In genomic region chr11:80429500-80430166, GRCm38 (mm10) we compare ENCODE assay signal across 9 mouse cellular contexts. TPM values are rescaled to one million over a fixed set of nuclear protein-coding genes. Genes with fewer than 3 reads are reported as not detected.
DNase-seq lines count a peak whose midpoint lies in the region; ATAC-seq and TF ChIP-seq lines count a peak whose summit lies in the region.
"Had no signal": no experiment of that assay in that cellular context is flagged by ENCODE, and none has a peak within 500 bp of the region (broad histone marks: within the 10 kb centered on the region; RNA-seq: fewer than 3 reads in every experiment).

No protein-coding gene starts in this region.

- no peak for ATAC-seq in heart, embryonic 13.5 days (ENCODE audit: extremely low read depth, insufficient number of reproducible peaks, low FRiP score, low TSS enrichment)
- no peak for ATAC-seq in hindbrain, embryonic 11.5 days (ENCODE audit: low FRiP score)
- ATAC-seq in midbrain, embryonic 11.5 days (ENCODE audit: low FRiP score): no peak
- ATAC-seq in granulocyte monocyte progenitor cell, adult 5-6 weeks (replicated peaks; ENCODE audit: poor library complexity, severe bottlenecking): no peak

- TF ChIP-seq CTCF in MEL (IDR thresholded peaks at IDR 0.05 in 2 of 3, conservative IDR thresholded peaks at IDR 0.05 in 1 of 3; ENCODE audit: control insufficient read depth in 1 of 3, insufficient read depth in 1 of 3, low read depth in 2 of 3, low read length in 3 of 3, poor library complexity in 1 of 3, severe bottlenecking in 1 of 3): no peak

- peak overlapping the region; percentile 95 for H3K4me3 ChIP-seq in heart, embryonic 13.5 days
- H3K4me3 ChIP-seq in MEL (ENCODE audit: control insufficient read depth in 1 of 2, insufficient read depth in 1 of 2, low read depth in 2 of 2, low read length in 2 of 2): peak overlapping the region; percentile 66 to 84
- H3K4me3 ChIP-seq in hindbrain, embryonic 11.5 days (ENCODE audit: low read depth, low read length): peak overlapping the region; percentile 94
- peak overlapping the region; percentile 98 for H3K4me3 ChIP-seq in midbrain, embryonic 11.5 days (ENCODE audit: low read depth, low read length)

- H3K4me2 ChIP-seq in heart, embryonic 13.5 days: peak overlapping the region; percentile 73
- H3K4me2 ChIP-seq in hindbrain, embryonic 11.5 days (replicated peaks; ENCODE audit: low read depth, low read length): peak overlapping the region; percentile 53
- H3K4me2 ChIP-seq in midbrain, embryonic 11.5 days: peak overlapping the region; percentile 83

- no peak for DNase-seq in heart, adult 9 months (ENCODE audit: low spot score in 2 of 2)
- peak; percentile 54 for DNase-seq in MEL (ENCODE audit: low read depth, low spot score)
- no peak for DNase-seq in hindbrain, embryonic 11.5 days (ENCODE audit: low spot score)
- DNase-seq in midbrain, embryonic 11.5 days (ENCODE audit: low spot score, missing footprints): no peak
- DNase-seq in urinary bladder, adult 2 months (ENCODE audit: low spot score): no peak
- no peak for DNase-seq in frontal cortex, postnatal 25 days (ENCODE audit: low spot score in 2 of 2)

- TF ChIP-seq EP300 in MEL (IDR thresholded peaks at IDR 0.05; ENCODE audit: low read depth in 1 of 2, low read length in 2 of 2): no peak

- peaks cover 38% of the 10 kb centered on the region for H3K79me2 ChIP-seq in MEL (ENCODE audit: control insufficient read depth, insufficient read depth, low read length, poor library complexity)

- 49% methylated on average over 14 of the region's 14 CpGs for WGBS in heart, embryonic 13.5 days
- WGBS in hindbrain, embryonic 11.5 days: 64% methylated on average over 14 of the region's 14 CpGs
- WGBS in midbrain, embryonic 11.5 days: 63% methylated on average over 14 of the region's 14 CpGs

- TF ChIP-seq POLR2A in MEL (IDR thresholded peaks at IDR 0.05; ENCODE audit: control insufficient read depth in 1 of 2, insufficient read depth in 1 of 2, low read depth in 1 of 2, low read length in 2 of 2, poor library complexity in 1 of 2): no peak

- H3K36me3 ChIP-seq in heart, embryonic 13.5 days: peaks cover 27% of the 10 kb centered on the region
- peaks cover 26 to 32% of the 10 kb centered on the region in 2 experiments for H3K36me3 ChIP-seq in MEL (ENCODE audit: control insufficient read depth in 1 of 2, insufficient read depth in 2 of 2, low read length in 2 of 2)
- 0 out of 2 replicates have a peak, but pooled peaks cover 5% of the 10 kb centered on the region for H3K36me3 ChIP-seq in hindbrain, embryonic 11.5 days (ENCODE audit: control insufficient read depth, insufficient read depth, low read length)
- H3K36me3 ChIP-seq in midbrain, embryonic 11.5 days (ENCODE audit: control insufficient read depth, insufficient read depth, low read length): peaks cover 10% of the 10 kb centered on the region; the same call in 1 of the 2 replicates

- peaks cover 14% of the 10 kb centered on the region for H3K4me1 ChIP-seq in heart, embryonic 13.5 days
- H3K4me1 ChIP-seq in MEL (ENCODE audit: control insufficient read depth in 1 of 2, insufficient read depth in 2 of 2, low read length in 2 of 2): peaks cover 17 to 24% of the 10 kb centered on the region in 2 experiments
- no peaks in the 10 kb centered on the region for H3K4me1 ChIP-seq in hindbrain, embryonic 11.5 days (replicated peaks; ENCODE audit: control insufficient read depth, insufficient read depth, low read length)
- H3K4me1 ChIP-seq in midbrain, embryonic 11.5 days (ENCODE audit: control insufficient read depth, insufficient read depth, low read length): peaks cover 8% of the 10 kb centered on the region

- H3K9ac ChIP-seq in heart, embryonic 13.5 days: peak overlapping the region; percentile 99
- peak overlapping the region; percentile 95 for H3K9ac ChIP-seq in MEL (ENCODE audit: control insufficient read depth, low read depth, low read length, poor library complexity, severe bottlenecking)
- peak overlapping the region; percentile 85 for H3K9ac ChIP-seq in hindbrain, embryonic 11.5 days (ENCODE audit: low read depth, low read length)
- H3K9ac ChIP-seq in midbrain, embryonic 11.5 days (ENCODE audit: low read length): peak overlapping the region; percentile 96

- no peaks in the 10 kb centered on the region for H3K9me3 ChIP-seq in heart, embryonic 13.5 days
- H3K9me3 ChIP-seq in MEL (replicated peaks; ENCODE audit: insufficient read depth, low read length): no peaks in the 10 kb centered on the region
- H3K9me3 ChIP-seq in hindbrain, embryonic 11.5 days (ENCODE audit: control insufficient read depth, low read length): no peaks in the 10 kb centered on the region
- no peaks in the 10 kb centered on the region for H3K9me3 ChIP-seq in midbrain, embryonic 11.5 days (ENCODE audit: control insufficient read depth, low read length)

- no peak for TF ChIP-seq RAD21 in MEL (IDR thresholded peaks at IDR 0.05; ENCODE audit: low read depth, low read length)

- no peaks in the 10 kb centered on the region for H3K27me3 ChIP-seq in heart, embryonic 13.5 days (replicated peaks)
- no peaks in the 10 kb centered on the region for H3K27me3 ChIP-seq in MEL (ENCODE audit: control insufficient read depth in 1 of 2, insufficient read depth in 2 of 2, low read length in 2 of 2)
- no peaks in the 10 kb centered on the region for H3K27me3 ChIP-seq in hindbrain, embryonic 11.5 days (ENCODE audit: control insufficient read depth, insufficient read depth, low read length)
- no peaks in the 10 kb centered on the region for H3K27me3 ChIP-seq in midbrain, embryonic 11.5 days (ENCODE audit: control insufficient read depth, insufficient read depth, low read length)
- H3K27me3 ChIP-seq: Patski had no signal

- H3K27ac ChIP-seq in heart, embryonic 13.5 days (replicated peaks): peak overlapping the region; percentile 94
- peak overlapping the region; percentile 71 for H3K27ac ChIP-seq in MEL (ENCODE audit: control insufficient read depth, low read depth, low read length)
- H3K27ac ChIP-seq in hindbrain, embryonic 11.5 days (ENCODE audit: low read depth, low read length): no peak overlapping the region
- no peak overlapping the region for H3K27ac ChIP-seq in midbrain, embryonic 11.5 days (ENCODE audit: low read depth, low read length)

TF ChIP-seq in MEL, 35 proteins besides CTCF, POLR2A, EP300 and RAD21:
- TF ChIP-seq ZNF384 (IDR thresholded peaks at IDR 0.05; ENCODE audit: low read depth, low read length) (peak; percentile 74), TBP (IDR thresholded peaks at IDR 0.05; ENCODE audit: low read depth, low read length) (0 out of 2 replicates have a peak, but pooled peaks have one; percentile 22), CHD1 (IDR thresholded peaks at IDR 0.05; ENCODE audit: low read depth, low read length) (peak; percentile 56; the same call in 1 of the 2 replicates), ELF1 (IDR thresholded peaks at IDR 0.05; ENCODE audit: low read depth, low read length) (no peak)

RNA-seq across cellular contexts. Expression of gene Psmd11, which starts 1.2 kb away (rescaled TPM):
- polyA plus RNA-seq in heart, embryonic 13.5 days (2015; fragmentation: Nextera tagmentation; extraction: Ambion mirVana): 194 and 213 TPM in 2 replicates
- 110 and 153 TPM in 2 replicates for total RNA-seq in MEL (2012; rRNA removed)
- 100 to 1,000 TPM; 184 to 324 TPM for polyA plus RNA-seq in MEL (2012; ENCODE audit: insufficient read depth in 1 of 2, insufficient read length in 2 of 2, low read depth in 1 of 2, low replicate concordance in 2 of 2, missing spikeins in 1 of 2)
- 354 and 383 TPM in 2 replicates for polyA plus RNA-seq in hindbrain, embryonic 11.5 days (2014; fragmentation: Nextera tagmentation; extraction: Ambion mirVana)
- 347 and 375 TPM in 2 replicates for polyA plus RNA-seq in midbrain, embryonic 11.5 days (2014; fragmentation: Nextera tagmentation; extraction: Ambion mirVana)
- 69.0 and 75.9 TPM in 2 replicates for polyA plus RNA-seq in urinary bladder, adult 2 months (2012; rRNA removed)
- total RNA-seq in granulocyte monocyte progenitor cell, adult 5-6 weeks (2014; fragmentation: Nextera tagmentation): 84.0 and 106 TPM in 2 replicates
- 62.6 and 72.7 TPM in 2 replicates for total RNA-seq in granulocyte monocyte progenitor cell, adult 5-6 weeks (2017)

RNA-seq across cellular contexts. Expression of gene Zfp207, which starts 46.6 kb away (rescaled TPM):
- polyA plus RNA-seq in heart, embryonic 13.5 days (2015; fragmentation: Nextera tagmentation; extraction: Ambion mirVana): 135 and 144 TPM in 2 replicates
- total RNA-seq in MEL (2012; rRNA removed): 143 and 150 TPM in 2 replicates
- polyA plus RNA-seq in MEL (2012; ENCODE audit: insufficient read depth in 1 of 2, insufficient read length in 2 of 2, low read depth in 1 of 2, low replicate concordance in 2 of 2, missing spikeins in 1 of 2): 100 to 1,000 TPM; 186 to 347 TPM
- polyA plus RNA-seq in hindbrain, embryonic 11.5 days (2014; fragmentation: Nextera tagmentation; extraction: Ambion mirVana): 332 and 351 TPM in 2 replicates
- polyA plus RNA-seq in midbrain, embryonic 11.5 days (2014; fragmentation: Nextera tagmentation; extraction: Ambion mirVana): 338 and 371 TPM in 2 replicates
- polyA plus RNA-seq in urinary bladder, adult 2 months (2012; rRNA removed): 116 and 122 TPM in 2 replicates
- 278 and 343 TPM in 2 replicates for total RNA-seq in granulocyte monocyte progenitor cell, adult 5-6 weeks (2014; fragmentation: Nextera tagmentation)
- 250 and 268 TPM in 2 replicates for total RNA-seq in granulocyte monocyte progenitor cell, adult 5-6 weeks (2017)

RNA-seq across cellular contexts. Expression of gene Cdk5r1, which starts 47.2 kb away (rescaled TPM):
- polyA plus RNA-seq in heart, embryonic 13.5 days (2015; fragmentation: Nextera tagmentation; extraction: Ambion mirVana): 0.36 and 0.59 TPM in 2 replicates
- total RNA-seq in MEL (2012; rRNA removed): 0.88 and 1.2 TPM in 2 replicates
- 1 to 10 TPM in 1 of 2 experiments, not detected in 1; 1.1 TPM for polyA plus RNA-seq in MEL (2012; ENCODE audit: insufficient read depth in 1 of 2, insufficient read length in 2 of 2, low read depth in 1 of 2, low replicate concordance in 2 of 2, missing spikeins in 1 of 2)
- polyA plus RNA-seq in hindbrain, embryonic 11.5 days (2014; fragmentation: Nextera tagmentation; extraction: Ambion mirVana): 21.5 and 23.7 TPM in 2 replicates
- 16.3 and 16.6 TPM in 2 replicates for polyA plus RNA-seq in midbrain, embryonic 11.5 days (2014; fragmentation: Nextera tagmentation; extraction: Ambion mirVana)
- polyA plus RNA-seq in urinary bladder, adult 2 months (2012; rRNA removed): 0.94 and 1.4 TPM in 2 replicates
- total RNA-seq in granulocyte monocyte progenitor cell, adult 5-6 weeks (2014; fragmentation: Nextera tagmentation): 6.2 and 6.3 TPM in 2 replicates
- 11.0 and 15.1 TPM in 2 replicates for total RNA-seq in granulocyte monocyte progenitor cell, adult 5-6 weeks (2017)

RNA-seq across cellular contexts. Expression of gene 5730455P16Rik, which starts 51.8 kb away (rescaled TPM):
- polyA plus RNA-seq in heart, embryonic 13.5 days (2015; fragmentation: Nextera tagmentation; extraction: Ambion mirVana): 15.1 and 16.6 TPM in 2 replicates
- 9.4 and 10.1 TPM in 2 replicates for total RNA-seq in MEL (2012; rRNA removed)
- 1 to 10 TPM in 1 of 2 experiments, not detected in 1; 9.5 TPM for polyA plus RNA-seq in MEL (2012; ENCODE audit: insufficient read depth in 1 of 2, insufficient read length in 2 of 2, low read depth in 1 of 2, low replicate concordance in 2 of 2, missing spikeins in 1 of 2)
- polyA plus RNA-seq in hindbrain, embryonic 11.5 days (2014; fragmentation: Nextera tagmentation; extraction: Ambion mirVana): 24.9 and 25.2 TPM in 2 replicates
- 21.6 and 26.5 TPM in 2 replicates for polyA plus RNA-seq in midbrain, embryonic 11.5 days (2014; fragmentation: Nextera tagmentation; extraction: Ambion mirVana)
- polyA plus RNA-seq in urinary bladder, adult 2 months (2012; rRNA removed): 8.4 and 9.6 TPM in 2 replicates
- total RNA-seq in granulocyte monocyte progenitor cell, adult 5-6 weeks (2014; fragmentation: Nextera tagmentation): 6.4 and 11.8 TPM in 2 replicates
- total RNA-seq in granulocyte monocyte progenitor cell, adult 5-6 weeks (2017): 10.1 and 12.5 TPM in 2 replicates

Comparison
In these comparisons a context has a peak if more than half of its experiments do, and no peak if none do; other contexts are left out.
1. H3K27ac ChIP-seq: peak in heart, embryonic 13.5 days (single experiment) and MEL (single experiment); none in hindbrain, embryonic 11.5 days (single experiment) and midbrain, embryonic 11.5 days (single experiment).
2. Peak in every context shown above with its lines, with median percentiles within 50 percentile points of each other: H3K4me2 ChIP-seq, H3K4me3 ChIP-seq and H3K9ac ChIP-seq.